Mouse (Mus musculus): ENCODE measurements at regions not wholly inside any gene's neighbourhood (a gene's known extent, or its start where the extent isn't known, plus 50 kb on each side); places are given as distances from the start of the nearest gene placed in this dataset.
"Not testable (repeated sequence)": the region's sequence is repeated elsewhere in the genome, so short reads cannot be mapped to it uniquely, and the experiment has no call there.

GRCm38 (mm10) chr9:72166084-72166483 is 54.4 kb upstream of the Tcf12 start:
- no peak for ATAC-seq (ENCODE audit: poor library complexity, severe bottlenecking)

- ATAC-seq (ENCODE audit: poor library complexity, severe bottlenecking), result no peak
Observed at GRCm38 (mm10) chr9:72166611-72167010, 54.9 kb upstream of the Tcf12 start.

- ATAC-seq (ENCODE audit: poor library complexity, severe bottlenecking), result no peak
Observed at GRCm38 (mm10) chr9:72169231-72169630, 57.6 kb upstream of the Tcf12 start.

- ATAC-seq (ENCODE audit: poor library complexity, severe bottlenecking), result peak; percentile 92
Observed at GRCm38 (mm10) chr9:72169728-72170188, 58.1 kb upstream of the Tcf12 start.

- no peak for ATAC-seq (ENCODE audit: poor library complexity, severe bottlenecking)
Observed at GRCm38 (mm10) chr9:72170235-72170634, 58.6 kb upstream of the Tcf12 start.

- ATAC-seq (ENCODE audit: poor library complexity, severe bottlenecking), result no peak
Observed at GRCm38 (mm10) chr9:72172331-72172730, 60.7 kb upstream of the Tcf12 start.

- no peak for ATAC-seq (ENCODE audit: poor library complexity, severe bottlenecking)
Observed at GRCm38 (mm10) chr9:72180972-72181371, 69.3 kb upstream of the Tcf12 start.

- ATAC-seq (ENCODE audit: poor library complexity, severe bottlenecking), result no peak
Observed at GRCm38 (mm10) chr9:72183336-72183735, 71.7 kb upstream of the Tcf12 start.

GRCm38 (mm10) chr9:72183925-72184324 is 72.3 kb upstream of the Tcf12 start:
- no peak for ATAC-seq (ENCODE audit: poor library complexity, severe bottlenecking)

- ATAC-seq (ENCODE audit: poor library complexity, severe bottlenecking), result no peak
Observed at GRCm38 (mm10) chr9:72189867-72190266, 78.2 kb upstream of the Tcf12 start.

GRCm38 (mm10) chr9:72190631-72191030 is 79.0 kb upstream of the Tcf12 start:
- no peak for ATAC-seq (ENCODE audit: poor library complexity, severe bottlenecking)

- ATAC-seq (ENCODE audit: poor library complexity, severe bottlenecking), result no peak
Observed at GRCm38 (mm10) chr9:72191091-72191490, 79.4 kb upstream of the Tcf12 start.

GRCm38 (mm10) chr9:72192051-72192952 is 80.6 kb upstream of the Tcf12 start:
- ATAC-seq (ENCODE audit: poor library complexity, severe bottlenecking), result peak; percentile 51; the same call in 1 of the 2 replicates

- not testable (repeated sequence) for ATAC-seq (ENCODE audit: poor library complexity, severe bottlenecking)
Observed at GRCm38 (mm10) chr9:72192953-72193337, 81.3 kb upstream of the Tcf12 start.

GRCm38 (mm10) chr9:72195348-72195747 is 79.3 kb upstream of the Zfp280d start:
- ATAC-seq (ENCODE audit: poor library complexity, severe bottlenecking), result no peak

- no peak for ATAC-seq (ENCODE audit: poor library complexity, severe bottlenecking)
Observed at GRCm38 (mm10) chr9:72196626-72197330, 77.9 kb upstream of the Zfp280d start.

- ATAC-seq (ENCODE audit: poor library complexity, severe bottlenecking), result no peak
Observed at GRCm38 (mm10) chr9:72197331-72197732, 77.3 kb upstream of the Zfp280d start.

- no peak for ATAC-seq (ENCODE audit: poor library complexity, severe bottlenecking)
Observed at GRCm38 (mm10) chr9:72198976-72199375, 75.7 kb upstream of the Zfp280d start.

- no peak for ATAC-seq (ENCODE audit: poor library complexity, severe bottlenecking)
Observed at GRCm38 (mm10) chr9:72204357-72204905, 70.2 kb upstream of the Zfp280d start.

- ATAC-seq (ENCODE audit: poor library complexity, severe bottlenecking), result no peak
Observed at GRCm38 (mm10) chr9:72205815-72206214, 68.8 kb upstream of the Zfp280d start.

GRCm38 (mm10) chr9:72206911-72207310 is 67.7 kb upstream of the Zfp280d start:
- ATAC-seq (ENCODE audit: poor library complexity, severe bottlenecking), result no peak

- no peak for ATAC-seq (ENCODE audit: poor library complexity, severe bottlenecking)
Observed at GRCm38 (mm10) chr9:72208296-72208695, 66.4 kb upstream of the Zfp280d start.

Measured in megakaryocyte, adult 5-6 weeks (primary cell).